Mouse (Mus musculus) lung, adult 2 months (tissue): Measurements from ENCODE around the gene Taar4. TPM values are rescaled to one million over a fixed set of nuclear protein-coding genes. Genes with fewer than 3 reads are reported as not detected.

Experiments
- DNase-seq: peaks from one replicate; pipeline ENCODE4 v3.0.0; 2022
- H3K4me1 ChIP-seq: fragments of 200-500 bp; 2 replicates; pipeline ENCODE4 v1.6.1; 2011; ENCODE audit warnings: low read length; ENCODE audit not compliant: control insufficient read depth, insufficient read depth
- H3K4me3 ChIP-seq: fragments of 200-500 bp; replicated peaks from 2 replicates; pipeline ENCODE3; 2011; ENCODE audit warnings: low read depth, mild to moderate bottlenecking, control low read depth, low read length; ENCODE audit errors: extremely low read depth
- CTCF ChIP-seq: fragments of 200-500 bp; IDR thresholded peaks from 2 replicates; pipeline ENCODE4 v1.5.1; 2011; ENCODE audit warnings: mild to moderate bottlenecking, low read length, control low read depth; ENCODE audit not compliant: insufficient read depth
- POLR2A ChIP-seq: fragments of 200-500 bp; IDR thresholded peaks from 2 replicates; pipeline ENCODE4 v1.6.1; 2011; ENCODE audit warnings: low read depth, mild to moderate bottlenecking, control low read depth, low read length, borderline replicate concordance; ENCODE audit errors: extremely low read depth
- WGBS: fragments of 180-500 bp; shearing (Covaris S2); methylation state at CpG from one replicate; pipeline ENCODE4 v1.1.7; 2018; 5-methylcytosine and 5-hydroxymethylcytosine counted together
- polyA plus RNA-seq: library from polyadenylated mRNA; depleted of rRNA; stranded (reverse); fragments of >200 nt; gene quantifications from 2 replicates; pipeline ENCODE4 v1.2.3, GENCODE M21; 2012; rRNA removed

The Taar4 gene
- polyA plus RNA-seq: not detected in 2 replicates

- WGBS: 93% methylated on average over 13 of the region's 13 CpGs
- Histone ChIP-seq H3K4me3 (no peak within 1 kb of the TSS), H3K4me1 (no peaks in the 10 kb centered on the region)
- no peak for TF ChIP-seq CTCF
- TF ChIP-seq POLR2A: no peak
- no peak for DNase-seq
Observed at GRCm38 (mm10) chr10:23960444-23960915, at the start of gene Taar4. Gene Taar4, plus strand, starts transcription at chr10:23960494.

GRCm38 (mm10) chr10:23920056-23920455 is 40.2 kb upstream of the Taar4 start, which contains the start of gene Taar1:
Gene Taar1, plus strand, starts transcription at chr10:23920356.
- no peak for TF ChIP-seq POLR2A
- no peak for TF ChIP-seq CTCF
- no peak for DNase-seq
- no peaks in the 10 kb centered on the region for H3K4me1 ChIP-seq
- H3K4me3 ChIP-seq: no peak within 1 kb of the TSS
- 82% methylated on average over 4 of the region's 4 CpGs for whole genome bisulfite sequencing

GRCm38 (mm10) chr10:23922468-23922867 is 37.8 kb upstream of the Taar4 start:
- TF ChIP-seq CTCF (no peak), POLR2A (no peak)
- H3K4me3 ChIP-seq: no peak overlapping the region
- H3K4me1 ChIP-seq: no peaks in the 10 kb centered on the region
- DNase-seq: no peak
- WGBS: 72% methylated on average over 3 of the region's 3 CpGs

GRCm38 (mm10) chr10:23923941-23924340 is 36.4 kb upstream of the Taar4 start:
- no peaks in the 10 kb centered on the region for H3K4me1 ChIP-seq
- WGBS: 71% methylated on average over 2 of the region's 2 CpGs
- TF ChIP-seq CTCF (no peak), POLR2A (no peak)
- no peak overlapping the region for H3K4me3 ChIP-seq
- no peak for DNase-seq

- DNase-seq: no peak
- no peak overlapping the region for H3K4me3 ChIP-seq
- WGBS: 34% methylated on average over 4 of the region's 4 CpGs
- TF ChIP-seq POLR2A: no peak
- TF ChIP-seq CTCF: no peak
- H3K4me1 ChIP-seq: no peaks in the 10 kb centered on the region
Observed at GRCm38 (mm10) chr10:23937613-23938012, 22.7 kb upstream of the Taar4 start.

- TF ChIP-seq POLR2A: no peak
- TF ChIP-seq CTCF: no peak
- no peak within 1 kb of the TSS for H3K4me3 ChIP-seq
- DNase-seq: no peak
- 63% methylated on average over 6 of the region's 6 CpGs for WGBS
- no peaks in the 10 kb centered on the region for H3K4me1 ChIP-seq
Observed at GRCm38 (mm10) chr10:23938312-23938711, 22.0 kb upstream of the Taar4 start, which contains the start of gene Taar2. Gene Taar2, plus strand, starts transcription at chr10:23938572.

- no peak for DNase-seq
- 77% methylated on average over 5 of the region's 5 CpGs for WGBS
- TF ChIP-seq CTCF: peak; percentile 41
- TF ChIP-seq POLR2A: no peak
- Histone ChIP-seq H3K4me1 (no peaks in the 10 kb centered on the region), H3K4me3 (no peak overlapping the region)
Observed at GRCm38 (mm10) chr10:23942465-23942864, 17.8 kb upstream of the Taar4 start.

GRCm38 (mm10) chr10:23948026-23948425 is 12.3 kb upstream of the Taar4 start:
- H3K4me1 ChIP-seq: no peaks in the 10 kb centered on the region
- 40% methylated on average over 7 of the region's 7 CpGs for WGBS
- DNase-seq: no peak
- H3K4me3 ChIP-seq: no peak overlapping the region
- TF ChIP-seq POLR2A (no peak), CTCF (no peak)

- no peaks in the 10 kb centered on the region for H3K4me1 ChIP-seq
- DNase-seq: no peak
- WGBS: 85% methylated on average over 16 of the region's 16 CpGs
- H3K4me3 ChIP-seq: no peak within 1 kb of the TSS
- TF ChIP-seq POLR2A (no peak), CTCF (no peak)
Observed at GRCm38 (mm10) chr10:23949508-23950005, 10.7 kb upstream of the Taar4 start, which contains the start of gene Taar3. Gene Taar3, plus strand, starts transcription at chr10:23949558.

GRCm38 (mm10) chr10:23951714-23952113 is 8.6 kb upstream of the Taar4 start:
- Histone ChIP-seq H3K4me1 (no peaks in the 10 kb centered on the region), H3K4me3 (no peak overlapping the region)
- WGBS: 73% methylated on average over 6 of the region's 6 CpGs
- TF ChIP-seq CTCF (no peak), POLR2A (no peak)
- DNase-seq: no peak

- H3K4me3 ChIP-seq: no peak overlapping the region
- 30% methylated on average over 3 of the region's 3 CpGs for WGBS
- DNase-seq: no peak
- no peaks in the 10 kb centered on the region for H3K4me1 ChIP-seq
- TF ChIP-seq CTCF (no peak), POLR2A (no peak)
Observed at GRCm38 (mm10) chr10:23959071-23959470, 1.2 kb upstream of the Taar4 start.
